Mouse (Mus musculus) C2C12 (cell line): ENCODE measurements around the gene Cptp.

Experiments used
- CEBPB ChIP-seq: IDR thresholded peaks from one replicate; pipeline ENCODE4 v1.6.1; 2011; ENCODE audit warnings: low read depth, mild to moderate bottlenecking, control low read depth, moderate library complexity
- CTCF ChIP-seq: IDR thresholded peaks from one replicate; pipeline ENCODE4 v1.5.1; 2011; ENCODE audit not compliant: control insufficient read depth, insufficient read depth, insufficient read length
- FOSL1 ChIP-seq: IDR thresholded peaks from one replicate; pipeline ENCODE4 v1.8.0; 2011; ENCODE audit warnings: mild to moderate bottlenecking, low read length; ENCODE audit not compliant: poor library complexity, insufficient read depth, severe bottlenecking
- MAX ChIP-seq: IDR thresholded peaks from one replicate; pipeline ENCODE4 v1.6.1; 2011; ENCODE audit warnings: mild to moderate bottlenecking, control low read depth
- MYOD1 ChIP-seq: IDR thresholded peaks from one replicate; pipeline ENCODE4 v1.6.1; 2011; ENCODE audit warnings: low read depth; ENCODE audit not compliant: control insufficient read depth, insufficient read length
- MYOG ChIP-seq: IDR thresholded peaks from one replicate; pipeline ENCODE4 v1.6.1; 2011; ENCODE audit not compliant: control insufficient read depth, insufficient read length; ENCODE audit errors: extremely low read depth
- USF1 ChIP-seq: IDR thresholded peaks from one replicate; pipeline ENCODE4 v1.6.1; 2011; ENCODE audit warnings: low read depth, mild to moderate bottlenecking, control low read depth, moderate library complexity

GRCm38 (mm10) chr4:155817533-155817932, 51.7 kb downstream of the Cptp start:
- TF ChIP-seq CTCF (no peak), MYOD1 (no peak), CEBPB (no peak), MAX (no peak), USF1 (no peak), MYOG (no peak), FOSL1 (no peak)
